ENCODE assay signal across 9 mouse cellular contexts in genomic region chr17:8525225-8525721, GRCm38 (mm10). TPM values are rescaled to one million over a fixed set of nuclear protein-coding genes. Genes with fewer than 3 reads are reported as not detected.
DNase-seq lines count a peak whose midpoint lies in the region; ATAC-seq and TF ChIP-seq lines count a peak whose summit lies in the region.
"Had no signal": no experiment of that assay in that cellular context is flagged by ENCODE, and none has a peak within 500 bp of the region (broad histone marks: within the 10 kb centered on the region; RNA-seq: fewer than 3 reads in every experiment).

TSS of gene Pde10a (plus strand) at chr17:8525372.

- TF ChIP-seq CTCF in lung, adult 2 months (IDR thresholded peaks at IDR 0.05; ENCODE audit: insufficient read depth, low read length) = no peak
- TF ChIP-seq CTCF in gastrocnemius, adult 2 months (IDR thresholded peaks at IDR 0.05) = no peak
- TF ChIP-seq CTCF in liver, embryonic 14.5 days (IDR thresholded peaks at IDR 0.05; ENCODE audit: low read depth) = no peak
- TF ChIP-seq CTCF in small intestine, adult 2 months (IDR thresholded peaks at IDR 0.05; ENCODE audit: extremely low read depth, insufficient read length, insufficient replicate concordance, low read depth, low read length) = no peak

- no peak within 1 kb of the TSS for H3K27ac ChIP-seq in lung, embryonic 15.5 days
- H3K27ac ChIP-seq in gastrocnemius, adult 2 months = peak within 1 kb of the TSS; percentile 83
- H3K27ac ChIP-seq in intestine, embryonic 15.5 days = no peak within 1 kb of the TSS
- H3K27ac ChIP-seq in liver, embryonic 14.5 days = no peak within 1 kb of the TSS
- H3K27ac ChIP-seq in small intestine, adult 2 months (ENCODE audit: insufficient read depth, low read depth, low read length) = no peak within 1 kb of the TSS

- H3K4me1 ChIP-seq in lung, embryonic 15.5 days = peaks cover 17% of the 10 kb centered on the region
- peaks cover 5% of the 10 kb centered on the region; the same call in 1 of the 2 replicates for H3K4me1 ChIP-seq in lung, adult 2 months (ENCODE audit: control insufficient read depth, insufficient read depth, low read length)
- peaks cover 15% of the 10 kb centered on the region for H3K4me1 ChIP-seq in intestine, embryonic 15.5 days (replicated peaks)
- H3K4me1 ChIP-seq in liver, embryonic 14.5 days (replicated peaks; ENCODE audit: control insufficient read depth in 2 of 2, insufficient read depth in 2 of 2, low read length in 1 of 2) = no peaks in the 10 kb centered on the region
- peaks cover 2% of the 10 kb centered on the region; the same call in 1 of the 2 replicates for H3K4me1 ChIP-seq in small intestine, adult 2 months (ENCODE audit: control insufficient read depth, insufficient read depth, insufficient read length, low read length)

- no peak for DNase-seq in lung, adult 2 months
- DNase-seq in cerebellum, adult 8-10 months = peak; percentile 76
- peak; percentile 73 for DNase-seq in gastrocnemius, adult 2 months
- DNase-seq in liver, embryonic 14.5 days (ENCODE audit: low read depth in 3 of 3, low spot score in 3 of 3) = no peak
- no peak for DNase-seq in c-Kit-positive CD71-positive TER-119-positive erythroid progenitor cells, embryonic 14.5 days (ENCODE audit: low spot score)

- H3K36me3 ChIP-seq in lung, embryonic 15.5 days = no peaks in the 10 kb centered on the region
- H3K36me3 ChIP-seq in intestine, embryonic 15.5 days = no peaks in the 10 kb centered on the region
- H3K36me3 ChIP-seq in liver, embryonic 14.5 days (replicated peaks; ENCODE audit: control insufficient read depth, insufficient read depth, low read depth) = no peaks in the 10 kb centered on the region
- no peaks in the 10 kb centered on the region for H3K36me3 ChIP-seq in small intestine, adult 2 months (ENCODE audit: control insufficient read depth, insufficient read depth, low read length)

- peak within 1 kb of the TSS; percentile 47 for H3K4me3 ChIP-seq in lung, embryonic 15.5 days
- no peak within 1 kb of the TSS for H3K4me3 ChIP-seq in lung, adult 2 months (replicated peaks; ENCODE audit: extremely low read depth, low read depth, low read length)
- H3K4me3 ChIP-seq in gastrocnemius, adult 2 months = peak within 1 kb of the TSS; percentile 73
- H3K4me3 ChIP-seq in intestine, embryonic 15.5 days (replicated peaks) = peak within 1 kb of the TSS; percentile 47
- H3K4me3 ChIP-seq in liver, embryonic 14.5 days (ENCODE audit: insufficient read depth in 1 of 2, low read depth in 2 of 2, low read length in 2 of 2) = peak within 1 kb of the TSS in 1 of 2 experiments; percentile 2; a peak in 2 of 4 replicates
- peak within 1 kb of the TSS; percentile 51 for H3K4me3 ChIP-seq in small intestine, adult 2 months (ENCODE audit: low read depth, low read length)

- intact Hi-C loops in gastrocnemius, adult 2 months (cut with DNase I) = loop anchor here (5.0 kb wide), 1 partner anchor 58 kb away; no protein-coding TSS in a partner anchor

- peak within 1 kb of the TSS; percentile 98 for H3K4me2 ChIP-seq in lung, embryonic 15.5 days
- peak within 1 kb of the TSS; percentile 97 for H3K4me2 ChIP-seq in intestine, embryonic 15.5 days (replicated peaks)
- H3K4me2 ChIP-seq in liver, embryonic 14.5 days (ENCODE audit: low read depth) = peak within 1 kb of the TSS; percentile 42

- no peaks in the 10 kb centered on the region for H3K9me3 ChIP-seq in lung, embryonic 15.5 days
- H3K9me3 ChIP-seq in intestine, embryonic 15.5 days = no peaks in the 10 kb centered on the region
- H3K9me3 ChIP-seq in liver, embryonic 14.5 days (ENCODE audit: control insufficient read depth, low read length) = no peaks in the 10 kb centered on the region

- no peak; the same call in 1 of the 2 replicates for ATAC-seq in lung, embryonic 15.5 days (ENCODE audit: borderline replicate concordance, extremely low read depth, low FRiP score, low TSS enrichment)
- peak; percentile 48; the same call in 1 of the 2 replicates for ATAC-seq in intestine, embryonic 15.5 days
- no peak for ATAC-seq in liver, embryonic 14.5 days (ENCODE audit: insufficient read depth)

- peak within 1 kb of the TSS; percentile 36; the same call in 1 of the 2 replicates for H3K9ac ChIP-seq in lung, embryonic 15.5 days
- H3K9ac ChIP-seq in intestine, embryonic 15.5 days = peak within 1 kb of the TSS; percentile 39
- H3K9ac ChIP-seq in liver, embryonic 14.5 days (replicated peaks) = no peak within 1 kb of the TSS

- TF ChIP-seq POLR2A in lung, adult 2 months (IDR thresholded peaks at IDR 0.05; ENCODE audit: borderline replicate concordance, extremely low read depth, low read depth, low read length) = no peak
- TF ChIP-seq POLR2A in small intestine, adult 2 months (IDR thresholded peaks at IDR 0.05; ENCODE audit: low read depth, low read length) = no peak

- WGBS in lung, embryonic 15.5 days = 1% methylated on average over 22 of the region's 22 CpGs
- 1% methylated on average over 22 of the region's 22 CpGs for WGBS in lung, adult 2 months
- 3% methylated on average over 22 of the region's 22 CpGs for WGBS in intestine, embryonic 15.5 days
- WGBS in liver, embryonic 14.5 days (ENCODE audit: insufficient replicate concordance) = 5% methylated on average over 22 of the region's 22 CpGs
- 3% methylated on average over 22 of the region's 22 CpGs for WGBS in small intestine, adult 2 months

- H3K27me3 ChIP-seq in lung, embryonic 15.5 days = peaks cover 65% of the 10 kb centered on the region
- H3K27me3 ChIP-seq in intestine, embryonic 15.5 days (replicated peaks) = peaks cover 59% of the 10 kb centered on the region
- H3K27me3 ChIP-seq in liver, embryonic 14.5 days (ENCODE audit: control insufficient read depth, insufficient read depth, low read length) = peaks cover 31% of the 10 kb centered on the region
- H3K27me3 ChIP-seq in small intestine, adult 2 months (ENCODE audit: control insufficient read depth, insufficient read depth, low read length) = peaks cover 10% of the 10 kb centered on the region; the same call in 1 of the 2 replicates

- TF ChIP-seq EP300 in liver, embryonic 14.5 days (IDR thresholded peaks at IDR 0.05; ENCODE audit: low read depth) = no peak

RNA-seq across cellular contexts. Expression of gene Pde10a, which starts in this region (rescaled TPM):
- 1.5 and 2.1 TPM in 2 replicates for polyA plus RNA-seq in lung, embryonic 15.5 days (2015; fragmentation: Nextera tagmentation; extraction: Ambion mirVana)
- 0.42 and 0.62 TPM in 2 replicates for polyA plus RNA-seq in lung, adult 2 months (2012; rRNA removed)
- total RNA-seq in gastrocnemius, adult 2 months (2021) = 1 to 10 TPM; 4.0 to 6.0 TPM
- polyA plus RNA-seq in intestine, embryonic 15.5 days (2015; fragmentation: Nextera tagmentation; extraction: Ambion mirVana) = 1.4 and 1.5 TPM in 2 replicates
- 0.52 and 0.60 TPM in 2 replicates for polyA plus RNA-seq in liver, embryonic 14.5 days (2012; rRNA removed)
- polyA plus RNA-seq in liver, embryonic 14.5 days (2014; fragmentation: Nextera tagmentation; extraction: Ambion mirVana) = 0.34 and 0.52 TPM in 2 replicates
- 0.52 and 0.69 TPM in 2 replicates for polyA plus RNA-seq in small intestine, adult 2 months (2012; rRNA removed)
- total RNA-seq: neutrophil, adult 5-6 weeks had no signal

Comparison
In these comparisons a context has a peak if more than half of its experiments do, and no peak if none do; other contexts are left out.
1. H3K4me2 ChIP-seq: peak in every context shown above with its lines; median percentile 98 in lung, embryonic 15.5 days; 97 in intestine, embryonic 15.5 days; 42 in liver, embryonic 14.5 days.
2. DNase-seq: peak in cerebellum, adult 8-10 months (single experiment) and gastrocnemius, adult 2 months (single experiment); none in lung, adult 2 months (single experiment), liver, embryonic 14.5 days (0 of 3) and c-Kit-positive CD71-positive TER-119-positive erythroid progenitor cells, embryonic 14.5 days (single experiment).